Mouse (Mus musculus) C2C12 (cell line): ENCODE data around the gene Wwc2. TPM values are rescaled to one million over a fixed set of nuclear protein-coding genes. Genes with fewer than 3 reads are reported as not detected.
"Not testable (repeated sequence)": the region's sequence is repeated elsewhere in the genome, so short reads cannot be mapped to it uniquely, and the experiment has no call there.

Source experiments
- H3K27me3 ChIP-seq: one replicate; pipeline ENCODE4 v1.6.1; 2011; ENCODE audit not compliant: control insufficient read depth, insufficient read depth, insufficient read length
- H3K36me3 ChIP-seq: one replicate; pipeline ENCODE4 v1.6.1; 2011; ENCODE audit not compliant: control insufficient read depth, insufficient read depth
- H3K4me3 ChIP-seq: one replicate; pipeline ENCODE4 v1.5.1; 2011; ENCODE audit warnings: mild to moderate bottlenecking, control low read depth; ENCODE audit not compliant: poor library complexity, insufficient read depth, severe bottlenecking
- H3K79me2 ChIP-seq: one replicate; pipeline ENCODE4 v1.6.1; 2011; ENCODE audit not compliant: control insufficient read depth, insufficient read depth
- H3K79me3 ChIP-seq: one replicate; pipeline ENCODE4 v1.6.1; 2011; ENCODE audit warnings: low read depth, control low read depth
- H3ac ChIP-seq: one replicate; pipeline ENCODE3; 2011; ENCODE audit warnings: low read depth; ENCODE audit not compliant: control insufficient read depth, insufficient read length
- CEBPB ChIP-seq: IDR thresholded peaks from one replicate; pipeline ENCODE4 v1.6.1; 2011; ENCODE audit warnings: low read depth, mild to moderate bottlenecking, control low read depth, moderate library complexity
- CTCF ChIP-seq: IDR thresholded peaks from one replicate; pipeline ENCODE4 v1.5.1; 2011; ENCODE audit not compliant: control insufficient read depth, insufficient read depth, insufficient read length
- FOSL1 ChIP-seq: IDR thresholded peaks from one replicate; pipeline ENCODE4 v1.8.0; 2011; ENCODE audit warnings: mild to moderate bottlenecking, low read length; ENCODE audit not compliant: poor library complexity, insufficient read depth, severe bottlenecking
- MAX ChIP-seq: IDR thresholded peaks from one replicate; pipeline ENCODE4 v1.6.1; 2011; ENCODE audit warnings: mild to moderate bottlenecking, control low read depth
- MYOD1 ChIP-seq: IDR thresholded peaks from one replicate; pipeline ENCODE4 v1.6.1; 2011; ENCODE audit warnings: low read depth; ENCODE audit not compliant: control insufficient read depth, insufficient read length
- MYOG ChIP-seq: IDR thresholded peaks from one replicate; pipeline ENCODE4 v1.6.1; 2011; ENCODE audit not compliant: control insufficient read depth, insufficient read length; ENCODE audit errors: extremely low read depth
- USF1 ChIP-seq: IDR thresholded peaks from one replicate; pipeline ENCODE4 v1.6.1; 2011; ENCODE audit warnings: low read depth, mild to moderate bottlenecking, control low read depth, moderate library complexity
- polyA plus RNA-seq: library from polyadenylated mRNA; unstranded; fragments of >200 nt; fragmentation: generic; extraction: Trizol; gene quantifications from one replicate; pipeline ENCODE4 v1.2.1, GENCODE M21; 2012; ENCODE audit warnings: missing spikeins

The Wwc2 gene
- polyA plus RNA-seq, 1 experiment, result 15.3 TPM

- no peak for TF ChIP-seq CEBPB
- no peak for TF ChIP-seq USF1
- no peak for TF ChIP-seq CTCF
- no peak for TF ChIP-seq MAX
- no peak for TF ChIP-seq MYOD1
- TF ChIP-seq MYOG, result no peak
- no peak for TF ChIP-seq FOSL1
- Histone ChIP-seq H3K79me3 (no peaks in the 10 kb centered on the region), H3K4me3 (no peak overlapping the region), H3K27me3 (no peaks in the 10 kb centered on the region), H3K79me2 (no peaks in the 10 kb centered on the region), H3ac (no peak overlapping the region), H3K36me3 (peaks cover 25% of the 10 kb centered on the region)
These were observed 156.8 kb downstream of the Wwc2 start for GRCm38 (mm10) chr8:47833944-47834343.

GRCm38 (mm10) chr8:47832616-47833015 lies 158.1 kb downstream of the Wwc2 start:
- H3K79me3 ChIP-seq, result no peaks in the 10 kb centered on the region

GRCm38 (mm10) chr8:47826911-47827310 lies 163.8 kb downstream of the Wwc2 start:
- no peaks in the 10 kb centered on the region for H3K79me3 ChIP-seq
- H3K79me2 ChIP-seq, result no peaks in the 10 kb centered on the region
- no peak overlapping the region for H3K4me3 ChIP-seq
- no peak for TF ChIP-seq FOSL1
- no peak for TF ChIP-seq CEBPB
- no peak for TF ChIP-seq USF1
- no peak for TF ChIP-seq MYOG
- no peak for TF ChIP-seq MYOD1
- TF ChIP-seq CTCF, result no peak
- no peak for TF ChIP-seq MAX
- no peaks in the 10 kb centered on the region for H3K27me3 ChIP-seq
- peaks cover 24% of the 10 kb centered on the region for H3K36me3 ChIP-seq
- no peak overlapping the region for H3ac ChIP-seq

More at GRCm38 (mm10) chr8:47832616-47833015, 158.1 kb downstream of the Wwc2 start:
- H3ac ChIP-seq, result no peak overlapping the region
- H3K4me3 ChIP-seq, result no peak overlapping the region
- TF ChIP-seq FOSL1, result no peak
- no peak for TF ChIP-seq MYOG
- TF ChIP-seq MYOD1, result no peak
- no peaks in the 10 kb centered on the region for H3K79me2 ChIP-seq
- peaks cover 32% of the 10 kb centered on the region for H3K36me3 ChIP-seq
- no peaks in the 10 kb centered on the region for H3K27me3 ChIP-seq

DNA sequence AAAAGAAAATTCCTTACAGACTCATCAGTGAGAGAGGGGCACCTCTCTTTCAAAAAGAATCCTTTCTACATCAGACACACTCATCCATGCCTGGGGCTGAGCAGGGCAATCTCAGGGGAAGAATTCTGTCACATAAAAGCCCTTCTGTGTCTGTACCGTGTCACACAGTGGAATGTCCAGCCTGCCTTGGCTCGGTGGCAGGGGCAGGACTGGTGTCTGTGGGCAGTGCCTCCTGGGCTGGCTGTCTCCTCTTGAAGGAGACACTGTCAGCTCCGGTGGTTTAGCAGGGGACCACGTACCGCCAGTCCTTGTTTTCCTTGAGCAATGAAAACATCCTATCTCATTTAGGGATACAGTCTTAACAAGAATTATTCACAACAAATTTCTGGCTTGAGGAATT lies 165.1 kb downstream of the Wwc2 start:
- no peak overlapping the region for H3ac ChIP-seq
- no peaks in the 10 kb centered on the region for H3K79me3 ChIP-seq
- no peak overlapping the region for H3K4me3 ChIP-seq
- no peak for TF ChIP-seq CEBPB
- TF ChIP-seq MYOG, result no peak
- TF ChIP-seq MAX, result no peak
- TF ChIP-seq FOSL1, result no peak
- TF ChIP-seq MYOD1, result no peak
- TF ChIP-seq USF1, result no peak
- TF ChIP-seq CTCF, result no peak
- H3K79me2 ChIP-seq, result no peaks in the 10 kb centered on the region
- peaks cover 21% of the 10 kb centered on the region for H3K36me3 ChIP-seq
- H3K27me3 ChIP-seq, result no peaks in the 10 kb centered on the region

DNA sequence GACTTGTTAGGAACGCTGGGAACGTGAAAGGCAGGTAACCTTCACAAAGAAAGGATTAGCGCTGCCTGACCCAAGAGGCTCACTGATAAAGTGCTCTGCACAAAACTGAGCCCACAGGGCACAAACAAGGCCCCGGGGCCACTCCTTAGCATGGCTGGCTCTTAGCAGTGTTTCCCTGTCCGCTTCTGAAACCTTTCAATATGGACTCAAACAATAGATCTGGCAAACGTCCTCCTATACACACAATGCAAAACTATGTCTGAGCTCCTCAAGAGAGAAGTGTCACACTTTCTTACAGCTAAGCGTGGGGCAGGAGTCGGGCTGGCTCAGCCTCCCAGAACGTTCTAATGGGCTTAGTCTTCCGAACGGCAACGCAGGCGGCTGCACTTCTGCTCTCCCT lies 166.5 kb downstream of the Wwc2 start, which contains the start of gene Cldn22:
Gene Cldn22 (plus strand): TSS at position 301 of the 400 bp plus-strand sequence.
- Histone ChIP-seq H3K79me2 (no peaks in the 10 kb centered on the region), H3K36me3 (peaks cover 21% of the 10 kb centered on the region), H3ac (no peak within 1 kb of the TSS), H3K79me3 (no peaks in the 10 kb centered on the region), H3K27me3 (no peaks in the 10 kb centered on the region), H3K4me3 (no peak within 1 kb of the TSS)
- no peak for TF ChIP-seq FOSL1
- no peak for TF ChIP-seq MAX
- no peak for TF ChIP-seq MYOD1
- no peak for TF ChIP-seq MYOG
- TF ChIP-seq USF1, result no peak
- TF ChIP-seq CEBPB, result no peak
- TF ChIP-seq CTCF, result no peak

DNA sequence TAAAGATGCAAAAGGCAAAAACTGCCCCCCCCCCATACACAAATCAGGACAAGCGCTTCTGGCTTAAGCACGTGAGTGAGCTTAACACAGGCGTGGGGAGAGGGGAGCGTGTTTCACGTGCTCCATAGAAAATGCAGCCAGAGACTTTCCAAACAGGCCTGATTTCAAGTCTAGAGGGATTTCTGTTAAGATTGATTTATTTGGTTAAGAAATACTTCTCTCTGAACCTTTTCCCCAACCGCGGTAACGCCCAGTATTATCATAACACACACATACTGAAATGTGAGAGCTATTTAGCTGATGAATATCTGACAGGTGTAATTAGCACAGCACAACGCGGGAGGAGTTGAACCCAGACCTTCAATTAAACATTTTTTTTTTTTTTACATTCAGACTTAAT lies 166.9 kb downstream of the Wwc2 start:
- no peaks in the 10 kb centered on the region for H3K27me3 ChIP-seq
- no peaks in the 10 kb centered on the region for H3K79me3 ChIP-seq
- TF ChIP-seq CTCF, result no peak
- TF ChIP-seq MYOG, result no peak
- no peak for TF ChIP-seq CEBPB
- no peak for TF ChIP-seq MAX
- no peak for TF ChIP-seq FOSL1
- TF ChIP-seq USF1, result no peak
- TF ChIP-seq MYOD1, result no peak
- H3K36me3 ChIP-seq, result peaks cover 18% of the 10 kb centered on the region
- no peak overlapping the region for H3ac ChIP-seq
- H3K4me3 ChIP-seq, result no peak overlapping the region
- no peaks in the 10 kb centered on the region for H3K79me2 ChIP-seq

- H3K79me3 ChIP-seq, H3ac ChIP-seq, H3K36me3 ChIP-seq: not testable (repeated sequence)
These were observed 168.2 kb downstream of the Wwc2 start for GRCm38 (mm10) chr8:47822541-47822940.

More at GRCm38 (mm10) chr8:47822541-47822940, 168.2 kb downstream of the Wwc2 start:
- not testable (repeated sequence) for H3K27me3 ChIP-seq, H3K79me2 ChIP-seq, H3K4me3 ChIP-seq
